16 mouse cellular contexts compared by ENCODE assay signal in genomic region chr2:63120316-63120715, GRCm38 (mm10).
"Had no signal": no experiment of that assay in that cellular context is flagged by ENCODE, and none has a peak within 500 bp of the region (broad histone marks: within the 10 kb centered on the region; RNA-seq: fewer than 3 reads in every experiment).

No protein-coding gene starts in this region.

- H3K36me3 ChIP-seq: neural tube, embryonic 12.5 days; neural tube, embryonic 13.5 days; neural tube, embryonic 15.5 days; stomach, embryonic 15.5 days had no signal

- H3K4me3 ChIP-seq: neural tube, embryonic 12.5 days; neural tube, embryonic 13.5 days; neural tube, embryonic 15.5 days; stomach, embryonic 15.5 days had no signal

- H3K9ac ChIP-seq: neural tube, embryonic 12.5 days; neural tube, embryonic 13.5 days; neural tube, embryonic 15.5 days; stomach, embryonic 15.5 days had no signal

- H3K27me3 ChIP-seq: neural tube, embryonic 12.5 days; neural tube, embryonic 13.5 days; neural tube, embryonic 15.5 days; stomach, embryonic 15.5 days had no signal

- H3K4me1 ChIP-seq: stomach, embryonic 15.5 days had no signal

- H3K9me3 ChIP-seq: neural tube, embryonic 12.5 days; neural tube, embryonic 13.5 days; neural tube, embryonic 15.5 days; stomach, embryonic 15.5 days had no signal

- H3K27ac ChIP-seq: neural tube, embryonic 12.5 days; neural tube, embryonic 13.5 days; neural tube, embryonic 15.5 days; stomach, embryonic 15.5 days had no signal

- DNase-seq: retina, postnatal 1 day; right cerebral cortex, adult 18-20 months; right cerebral cortex, postnatal 14 days; right cerebral cortex, postnatal 25 days; right cerebral cortex, postnatal 4 days; spleen, adult 18-20 months; thymus, adult 18-20 months; thymus, adult 2 months; thymus, postnatal 14 days; thymus, postnatal 25 days; thymus, postnatal 36 days; thymus, postnatal 4 days had no signal

- H3K4me2 ChIP-seq: neural tube, embryonic 12.5 days; neural tube, embryonic 13.5 days; neural tube, embryonic 15.5 days; stomach, embryonic 15.5 days had no signal
